Mouse (Mus musculus) brain, embryonic 18.5 days (tissue): ENCODE data around the gene Carmil1.

Experiments
- DNase-seq: peaks from one replicate; pipeline ENCODE4 v3.0.0-alpha.2; 2012; ENCODE audit warnings: low read depth, low spot score

Carmil1 gene

GRCm38 (mm10) chr13:24211229-24211628 is 69.4 kb downstream of the Carmil1 start:
- DNase-seq: no peak

DNA sequence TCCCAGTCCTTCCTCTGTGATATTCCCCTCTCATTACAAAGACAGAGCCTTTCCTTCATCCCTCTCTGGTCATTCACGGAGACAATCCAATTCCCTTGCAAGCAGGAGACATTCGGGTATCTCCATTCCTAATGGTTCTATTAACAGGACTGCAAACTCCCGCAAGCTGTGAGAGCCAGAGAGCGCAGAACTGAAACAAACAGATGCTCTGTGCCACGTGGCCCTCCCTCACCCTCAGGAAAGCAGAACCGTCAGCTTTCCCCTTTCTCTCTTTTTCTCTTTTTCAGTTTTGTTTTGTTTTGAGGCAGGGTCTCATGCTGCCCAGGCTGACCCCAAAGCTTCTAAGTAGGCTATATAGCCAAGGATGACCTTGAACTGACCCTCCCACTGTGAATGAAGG is 74.5 kb downstream of the Carmil1 start:
- DNase-seq: no peak

DNA sequence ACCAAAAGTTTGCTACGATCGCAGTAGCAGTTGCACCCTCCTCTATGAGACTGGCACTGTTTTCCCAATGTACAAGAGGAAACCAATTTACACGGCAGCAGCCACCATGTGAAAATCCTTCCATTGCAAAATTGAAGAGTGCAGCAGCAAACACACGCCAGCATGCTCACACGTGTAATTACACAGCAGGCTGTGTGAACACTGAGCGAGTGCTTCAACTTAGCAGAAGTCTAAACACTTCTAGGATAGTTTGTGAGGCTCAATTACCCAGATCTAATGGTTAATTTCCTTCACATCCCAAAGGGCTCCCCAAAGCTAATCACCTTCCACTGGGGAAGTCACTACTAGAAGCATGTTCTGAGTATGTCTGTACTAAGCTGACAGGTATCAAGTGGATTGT is 78.3 kb downstream of the Carmil1 start:
- DNase-seq: no peak

DNA sequence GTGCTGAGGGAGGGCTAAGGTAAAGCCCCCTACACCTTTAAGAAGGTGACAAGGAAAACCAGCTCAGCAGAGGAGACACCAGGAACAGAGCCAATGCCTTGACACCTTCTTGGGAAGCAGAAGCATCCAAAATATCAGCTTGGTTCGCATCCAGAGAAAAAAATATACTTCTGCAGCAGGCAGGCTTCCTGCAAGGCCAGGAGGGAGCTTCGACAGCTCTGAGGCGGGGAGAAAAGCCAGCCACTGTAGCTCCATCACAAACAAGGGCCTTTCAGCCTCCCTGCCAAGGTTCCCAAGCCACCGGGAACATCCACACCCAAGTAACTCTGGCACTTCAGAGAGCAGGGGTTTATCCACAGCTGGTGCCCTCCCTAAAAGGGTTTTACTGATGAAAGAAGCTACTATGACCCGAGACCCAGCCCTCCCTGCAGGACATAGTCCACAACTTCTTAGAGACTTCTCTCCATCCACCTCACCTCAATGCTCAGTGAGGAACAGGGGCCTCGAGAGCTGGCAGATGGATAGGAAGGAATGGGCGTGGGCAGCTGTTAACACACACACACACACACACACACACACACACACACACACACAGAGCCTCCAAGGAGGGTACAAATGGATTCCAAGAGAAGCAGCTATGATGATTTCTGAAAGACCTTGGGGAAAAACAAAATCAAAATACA is 80.6 kb downstream of the Carmil1 start:
- no peak for DNase-seq

DNA sequence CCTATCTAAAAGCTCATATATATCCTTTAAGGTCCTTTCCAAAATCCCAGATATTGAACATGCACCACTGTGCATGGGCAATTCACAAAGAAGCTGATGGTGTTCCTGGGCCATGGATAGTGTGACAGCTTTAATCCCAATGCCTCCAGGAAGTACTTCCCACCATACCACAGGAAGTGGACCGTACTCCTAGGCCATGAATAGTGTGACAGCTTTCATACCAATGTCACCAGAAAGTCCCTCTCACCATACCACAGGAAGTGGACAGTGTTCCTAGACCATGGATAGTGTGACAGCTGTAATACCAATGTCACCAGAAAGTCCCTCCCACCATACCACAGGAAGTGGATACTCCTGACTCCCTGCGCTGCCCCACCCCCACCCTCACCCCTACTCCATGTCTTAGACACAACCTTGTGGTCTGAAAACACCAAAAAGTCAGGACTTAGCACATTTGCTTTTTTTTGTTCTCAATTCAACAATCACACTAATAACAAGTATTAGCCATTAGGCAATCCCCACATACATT is 82.1 kb downstream of the Carmil1 start:
- no peak for DNase-seq

GRCm38 (mm10) chr13:24195371-24195770 is 85.2 kb downstream of the Carmil1 start:
- DNase-seq: no peak

DNA sequence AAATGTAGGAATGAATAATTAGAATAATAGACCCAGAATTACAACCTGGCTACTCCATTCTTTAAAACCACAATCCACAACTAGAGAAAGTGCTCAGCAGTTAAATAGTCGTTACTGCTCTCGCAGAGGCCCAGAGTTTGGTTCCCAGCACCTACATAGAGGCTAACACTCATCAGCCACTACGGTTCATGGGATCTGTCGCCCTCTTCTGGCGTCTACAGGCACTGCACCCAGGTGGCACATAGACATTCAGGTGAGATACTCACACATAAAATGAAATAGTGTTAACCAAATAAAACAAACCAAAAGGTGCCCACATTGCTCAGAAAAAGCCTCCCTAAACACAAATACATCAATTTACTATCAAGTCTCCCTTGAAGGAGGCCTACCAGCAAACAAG is 86.6 kb downstream of the Carmil1 start:
- DNase-seq: no peak

- DNase-seq: no peak
Observed at GRCm38 (mm10) chr13:24190875-24191663, 89.5 kb downstream of the Carmil1 start.

GRCm38 (mm10) chr13:24187026-24187425 is 93.6 kb downstream of the Carmil1 start:
- no peak for DNase-seq

DNA sequence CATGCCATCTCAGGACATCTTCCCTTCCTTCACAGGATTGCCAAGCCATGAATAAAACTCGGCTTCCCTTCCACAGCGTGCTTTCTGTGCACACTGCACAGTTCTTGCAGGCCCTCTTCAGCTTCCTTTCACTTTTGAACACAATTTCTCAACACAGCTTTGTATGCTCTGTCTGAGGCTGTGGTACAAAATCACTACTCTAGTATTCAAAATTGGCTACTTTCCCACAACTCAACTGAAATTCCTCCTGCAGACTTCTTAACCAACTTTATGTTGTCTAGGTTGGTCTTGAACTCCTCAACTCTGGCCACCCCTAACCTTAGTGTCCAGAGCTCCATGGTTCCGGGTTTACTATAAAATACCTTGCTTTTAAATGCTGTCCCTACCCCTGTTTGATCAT is 95.0 kb downstream of the Carmil1 start:
- DNase-seq: no peak

DNA sequence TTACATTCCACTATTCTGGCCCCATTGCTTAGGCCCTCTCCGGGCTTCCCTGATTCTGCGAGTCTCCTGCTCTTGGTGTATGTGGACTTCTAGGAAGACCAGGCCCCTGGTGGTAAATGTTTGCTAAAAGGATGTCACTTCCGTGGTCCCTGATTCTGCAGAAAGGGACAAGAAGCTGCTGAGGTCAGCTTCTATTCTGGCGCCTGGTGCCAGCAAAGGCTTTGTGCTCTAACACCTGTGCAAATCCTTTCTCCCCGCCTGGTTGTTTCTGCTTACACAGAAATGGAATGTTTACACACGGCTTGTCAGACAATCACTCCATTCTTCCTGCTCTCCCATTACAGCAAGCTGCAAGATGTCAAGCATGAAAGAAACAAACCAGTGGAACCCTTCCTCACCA is 97.7 kb downstream of the Carmil1 start:
- no peak for DNase-seq

DNA sequence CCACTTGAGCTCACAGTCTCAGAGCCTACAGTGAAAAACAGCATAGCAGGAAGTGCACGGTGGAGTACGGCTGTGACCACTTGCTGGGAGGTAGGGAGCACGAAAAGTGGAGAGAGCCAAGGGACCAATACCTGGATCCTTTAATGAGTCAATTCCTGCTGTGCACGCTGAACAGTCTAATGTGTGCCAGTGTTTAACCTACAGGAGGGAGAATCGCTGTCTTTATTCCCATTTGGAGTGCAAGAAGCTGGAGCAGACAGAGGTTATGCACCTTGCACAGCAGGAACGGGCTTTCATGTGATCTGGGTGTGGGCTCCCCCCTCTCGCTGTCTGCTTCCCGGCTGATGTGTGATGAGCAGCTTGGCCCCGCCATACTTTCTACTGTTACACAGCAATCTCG is 101.1 kb downstream of the Carmil1 start:
- no peak for DNase-seq

DNA sequence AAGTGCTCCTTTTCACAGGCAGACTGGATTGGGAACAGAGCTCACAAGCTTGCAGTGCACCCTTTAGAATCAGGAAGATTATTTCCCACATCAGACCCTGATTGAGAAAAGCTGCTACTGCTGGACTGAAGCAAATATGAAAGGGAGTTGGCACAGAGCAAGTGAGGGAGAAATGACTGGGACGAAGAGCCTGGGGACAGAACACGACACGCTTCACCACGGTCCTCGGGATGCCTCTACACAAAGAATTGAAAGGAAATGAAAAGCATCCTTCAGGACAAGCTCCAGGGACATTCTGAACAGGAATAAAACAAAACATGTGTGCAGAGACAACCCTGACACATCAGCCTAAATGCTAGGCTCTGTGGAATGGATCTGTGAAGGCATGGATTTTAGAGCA is 103.0 kb downstream of the Carmil1 start:
- DNase-seq: no peak

GRCm38 (mm10) chr13:24176835-24177234 is 103.8 kb downstream of the Carmil1 start:
- no peak for DNase-seq

DNA sequence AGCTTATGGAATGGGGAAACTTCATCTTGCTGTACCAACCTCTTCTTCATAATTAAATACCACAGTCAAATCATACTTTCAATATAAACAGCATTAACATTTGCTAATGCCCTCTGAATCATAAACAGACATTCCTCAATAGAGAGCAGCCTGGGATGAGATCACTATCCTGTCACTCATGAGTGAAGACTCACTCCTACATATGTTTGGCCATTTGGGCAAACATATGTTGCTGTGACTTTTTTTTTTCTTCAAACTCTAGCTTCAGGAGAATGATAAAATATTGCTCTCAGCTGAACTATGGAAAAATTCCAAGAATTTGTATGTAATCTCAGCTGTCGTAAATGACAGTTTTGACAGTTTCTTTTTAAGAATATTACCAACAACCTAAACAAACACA is 110.9 kb downstream of the Carmil1 start:
- DNase-seq: no peak

DNA sequence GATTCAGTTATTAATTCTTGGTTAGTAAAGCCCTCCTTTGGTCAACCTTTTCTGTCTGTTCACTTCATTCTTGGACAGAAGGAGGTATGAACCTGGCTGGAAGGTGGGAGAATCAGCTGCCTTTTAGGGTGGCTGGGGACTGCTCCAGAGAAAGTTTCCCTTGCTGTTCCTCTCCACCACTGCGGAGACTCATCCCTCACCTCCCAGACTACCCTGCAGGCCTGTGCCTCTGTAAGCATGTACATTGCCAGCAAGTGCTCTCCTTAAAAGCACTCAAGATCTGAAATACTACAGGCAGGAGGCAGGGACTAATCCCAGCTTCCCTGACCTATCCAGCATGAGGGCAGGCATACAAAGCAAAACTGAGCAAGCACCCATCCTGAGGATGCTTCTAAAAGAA is 117.2 kb downstream of the Carmil1 start:
- no peak for DNase-seq

DNA sequence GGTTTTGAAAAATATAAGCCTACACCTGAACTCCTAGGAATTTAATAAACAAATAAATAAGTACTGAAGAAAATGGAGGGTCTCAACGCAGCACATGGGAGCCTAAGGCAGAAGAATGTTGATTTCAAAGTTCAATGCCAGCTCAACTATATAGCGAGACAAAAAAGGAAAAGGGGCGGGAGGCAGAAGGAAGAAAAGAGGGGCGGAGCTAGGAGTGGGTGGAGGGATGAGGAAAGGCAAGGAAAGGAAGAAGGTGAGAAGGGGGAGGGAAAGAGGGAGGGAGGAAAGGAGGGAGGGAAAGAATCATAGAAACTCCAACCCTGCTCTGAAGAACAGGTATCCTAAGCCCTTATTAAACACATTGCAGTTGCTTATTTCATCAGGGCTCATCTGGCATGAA is 119.5 kb downstream of the Carmil1 start:
- DNase-seq: no peak

GRCm38 (mm10) chr13:24159972-24160371 is 120.6 kb downstream of the Carmil1 start:
- no peak for DNase-seq

DNA sequence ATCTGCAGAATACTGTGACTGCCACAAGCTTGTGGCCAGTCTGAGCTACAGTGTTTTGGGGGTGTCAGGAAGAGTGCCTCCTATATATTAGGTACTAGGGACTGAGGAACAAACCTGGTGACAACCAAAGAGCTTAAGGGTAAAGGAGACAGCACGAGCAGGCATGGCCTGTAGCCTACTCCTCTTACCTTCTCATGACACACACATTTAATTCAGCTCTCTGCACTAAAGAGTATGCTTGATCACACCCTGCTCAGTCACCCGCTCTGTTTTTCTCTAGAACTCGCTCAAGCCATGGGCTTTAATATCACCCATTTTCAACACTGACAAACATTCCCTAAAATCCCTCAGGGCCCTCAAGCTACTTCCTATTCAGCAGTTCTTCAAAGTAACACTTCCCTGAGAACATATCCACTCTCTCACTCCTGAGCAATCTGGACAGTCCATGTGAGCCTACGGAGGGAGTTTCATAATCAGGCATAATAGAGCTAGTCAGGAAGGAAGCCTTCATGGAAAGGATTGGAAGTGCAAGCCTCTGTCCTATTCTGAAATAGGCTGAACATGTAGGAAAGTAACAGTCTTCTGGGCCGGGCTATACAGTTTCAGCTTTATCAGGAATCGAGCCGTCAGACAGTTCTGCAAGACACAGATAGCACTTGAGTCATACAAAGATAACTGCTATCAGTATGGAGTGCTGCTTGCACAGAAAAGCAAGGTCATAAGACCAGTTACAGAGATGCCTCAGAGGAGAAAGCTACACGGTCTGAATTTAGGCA is 121.2 kb downstream of the Carmil1 start:
- DNase-seq: no peak

DNA sequence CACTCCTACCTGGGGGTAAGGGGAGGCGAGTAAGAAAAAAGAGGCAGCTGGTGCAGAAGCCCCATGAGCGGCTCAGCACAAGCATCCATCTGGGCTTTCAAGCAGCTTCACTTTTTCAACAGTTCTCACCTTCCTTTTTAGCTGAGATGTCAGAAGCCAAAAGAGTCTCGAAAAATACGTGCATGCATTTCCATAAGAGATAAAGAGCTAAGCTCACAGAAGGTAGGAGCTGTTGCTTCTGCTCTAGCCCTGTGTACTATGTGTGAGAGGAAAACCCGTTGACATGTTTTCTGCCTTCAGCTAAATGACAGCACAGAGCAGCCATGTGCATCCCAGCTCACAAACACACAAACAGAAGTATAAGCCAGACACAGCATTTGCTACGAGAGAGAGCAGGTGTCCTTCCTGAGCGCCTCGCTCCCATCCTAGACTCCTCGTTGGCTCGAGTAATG is 123.0 kb downstream of the Carmil1 start:
- no peak for DNase-seq

GRCm38 (mm10) chr13:24155190-24155589 is 125.4 kb downstream of the Carmil1 start:
- DNase-seq: no peak
